Mouse (Mus musculus) spleen, postnatal 10 days (tissue): ENCODE measurements around the gene Hmgcll1.
"Not testable (repeated sequence)": the region's sequence is repeated elsewhere in the genome, so short reads cannot be mapped to it uniquely, and the experiment has no call there.

Experiments
- DNase-seq, 2 experiments: peaks; one replicate each; pipeline ENCODE4 v3.0.0; 2021 to 2022; ENCODE audit warnings: low spot score in 2 of 2

Gene Hmgcll1

GRCm38 (mm10) chr9:76060935-76061334 is 46.3 kb downstream of the Hmgcll1 start:
- no peak for DNase-seq

DNA sequence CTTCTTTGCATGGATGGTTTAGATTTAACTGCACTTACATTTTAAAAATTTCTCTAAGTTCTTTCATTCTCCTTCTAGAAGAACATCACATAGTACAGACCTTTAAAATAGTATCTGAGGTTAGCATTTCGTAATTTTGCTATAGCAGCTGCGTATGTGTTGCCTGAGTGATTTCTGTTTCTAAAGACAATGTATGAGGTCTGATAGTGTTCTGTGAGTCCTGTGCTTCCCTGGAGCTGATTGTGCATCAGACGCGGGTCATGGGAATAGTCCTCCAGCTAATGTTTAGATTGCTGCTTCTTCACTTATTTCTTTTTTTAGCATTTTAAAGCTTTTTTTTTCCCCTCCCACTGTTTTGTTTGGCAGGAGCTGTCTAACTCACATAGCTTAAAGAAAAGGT is 46.8 kb downstream of the Hmgcll1 start:
- no peak for DNase-seq

- DNase-seq = no peak
Measured at GRCm38 (mm10) chr9:76064164-76064563, 49.5 kb downstream of the Hmgcll1 start.

DNA sequence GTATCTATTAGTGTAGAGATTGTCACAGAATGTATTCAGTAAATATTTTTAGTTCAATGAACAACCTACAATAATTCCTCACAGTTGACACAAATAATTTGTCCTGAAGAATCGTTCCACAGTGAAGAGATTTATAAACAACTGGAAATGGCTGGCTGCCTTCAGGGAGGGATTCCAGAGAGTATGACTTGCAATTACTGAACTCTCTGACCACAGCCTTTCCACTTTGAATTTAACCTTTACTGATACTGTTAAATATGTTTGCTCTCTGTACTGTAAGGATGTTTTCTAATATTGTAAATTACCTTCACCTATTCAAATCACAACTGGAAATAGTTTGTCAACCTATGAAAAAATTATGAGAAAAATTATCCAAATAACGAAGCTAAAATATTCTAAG is 76.9 kb downstream of the Hmgcll1 start:
- no peak for DNase-seq

GRCm38 (mm10) chr9:76097221-76097620 is 82.6 kb downstream of the Hmgcll1 start:
- DNase-seq = no peak

DNA sequence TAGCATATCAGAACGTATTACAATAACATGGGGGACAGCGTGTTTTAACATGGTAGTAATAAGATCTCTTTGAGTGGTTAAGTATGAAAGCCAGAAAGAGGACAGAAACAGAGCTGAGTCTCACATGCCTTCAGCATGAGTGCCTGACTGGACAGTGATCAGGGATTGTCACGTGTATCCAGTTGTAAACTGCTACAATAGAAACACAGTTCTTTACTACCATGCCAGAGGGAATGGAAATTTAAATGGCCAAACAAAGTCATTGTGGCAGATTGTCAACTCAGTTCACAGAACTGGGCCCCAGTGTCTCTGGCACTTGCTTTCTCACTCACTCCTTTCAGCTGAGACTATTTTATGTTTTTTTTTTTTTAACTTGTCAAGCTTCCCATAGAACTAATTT is 85.3 kb downstream of the Hmgcll1 start:
- no peak for DNase-seq

GRCm38 (mm10) chr9:76104416-76104815 is 89.8 kb downstream of the Hmgcll1 start:
- not testable (repeated sequence) for DNase-seq

DNA sequence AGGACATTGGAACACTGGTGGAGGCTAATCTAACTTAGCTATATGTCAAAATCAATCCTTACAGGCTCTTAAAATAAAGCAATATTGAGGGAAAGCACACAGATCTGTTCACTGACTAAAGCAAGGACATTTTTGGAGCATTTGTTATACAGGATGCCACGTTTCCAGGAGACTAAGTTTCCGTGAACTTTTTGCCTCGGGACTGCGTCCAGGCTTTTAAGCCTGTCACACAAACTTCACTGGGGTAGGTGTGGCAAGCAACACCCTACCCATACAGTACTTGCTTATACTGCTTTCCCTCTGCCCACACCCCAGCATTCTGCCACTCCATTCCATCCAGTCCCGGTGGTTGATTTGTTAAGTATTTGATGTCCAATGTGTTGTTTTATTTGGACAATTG is 90.2 kb downstream of the Hmgcll1 start:
- DNase-seq = no peak

DNA sequence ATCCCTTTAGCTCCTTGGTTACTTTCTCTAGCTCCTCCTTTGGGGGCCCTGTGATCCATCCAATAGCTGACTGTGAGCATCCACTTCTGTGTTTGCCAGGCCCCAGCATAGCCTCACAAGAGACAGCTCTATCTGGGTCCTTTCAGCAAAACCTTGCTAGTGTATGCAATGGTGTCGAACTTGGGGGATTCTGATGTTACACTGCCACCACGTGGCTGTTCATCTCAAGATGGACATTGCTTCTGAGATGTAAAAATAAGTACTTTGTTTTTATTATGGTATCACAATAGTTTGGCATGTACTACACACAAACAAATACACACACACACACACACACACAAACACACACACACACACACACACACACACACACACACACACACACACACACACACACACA is 108.2 kb downstream of the Hmgcll1 start:
- DNase-seq = peak in 1 of 2 experiments; percentile 58

DNA sequence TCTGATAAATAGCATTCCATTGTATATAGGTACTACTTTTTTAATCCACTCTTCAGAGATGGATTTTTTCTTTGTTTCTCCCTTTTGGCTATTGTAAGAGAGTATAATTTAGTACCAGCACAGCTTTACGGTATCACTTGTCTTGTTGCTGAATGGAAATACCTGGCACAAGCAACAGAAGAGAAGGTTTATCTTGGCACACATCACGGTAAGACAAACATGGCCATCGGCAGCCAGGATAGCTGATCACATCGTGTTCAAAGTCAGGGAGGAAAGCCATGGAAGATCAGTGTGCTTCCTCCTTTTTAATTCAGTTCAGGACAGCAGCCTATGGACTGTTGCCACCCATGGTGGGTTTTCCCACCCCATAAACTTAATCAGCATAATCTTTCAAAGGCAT is 109.6 kb downstream of the Hmgcll1 start:
- no peak for DNase-seq

DNA sequence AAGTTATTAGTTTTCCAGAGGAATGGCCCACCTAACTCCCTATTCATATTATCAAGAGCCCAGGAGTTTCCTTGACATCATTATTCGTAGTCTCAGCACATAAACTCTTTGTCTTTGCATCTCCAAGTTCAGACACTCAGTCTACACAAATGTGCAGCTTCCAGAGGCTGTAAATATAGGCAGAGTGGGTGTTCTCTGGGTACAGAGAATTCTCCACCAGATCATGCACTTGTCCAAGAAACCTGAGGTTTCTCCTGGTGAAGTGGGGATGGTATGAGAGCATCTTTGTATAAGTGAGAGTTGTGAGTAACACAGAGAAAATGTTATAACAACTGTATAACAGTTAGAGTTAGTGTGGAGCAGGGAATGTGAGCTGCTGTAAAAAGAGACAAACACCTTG is 114.7 kb downstream of the Hmgcll1 start:
- no peak for DNase-seq

GRCm38 (mm10) chr9:76134042-76134441 is 119.4 kb downstream of the Hmgcll1 start:
- no peak for DNase-seq

DNA sequence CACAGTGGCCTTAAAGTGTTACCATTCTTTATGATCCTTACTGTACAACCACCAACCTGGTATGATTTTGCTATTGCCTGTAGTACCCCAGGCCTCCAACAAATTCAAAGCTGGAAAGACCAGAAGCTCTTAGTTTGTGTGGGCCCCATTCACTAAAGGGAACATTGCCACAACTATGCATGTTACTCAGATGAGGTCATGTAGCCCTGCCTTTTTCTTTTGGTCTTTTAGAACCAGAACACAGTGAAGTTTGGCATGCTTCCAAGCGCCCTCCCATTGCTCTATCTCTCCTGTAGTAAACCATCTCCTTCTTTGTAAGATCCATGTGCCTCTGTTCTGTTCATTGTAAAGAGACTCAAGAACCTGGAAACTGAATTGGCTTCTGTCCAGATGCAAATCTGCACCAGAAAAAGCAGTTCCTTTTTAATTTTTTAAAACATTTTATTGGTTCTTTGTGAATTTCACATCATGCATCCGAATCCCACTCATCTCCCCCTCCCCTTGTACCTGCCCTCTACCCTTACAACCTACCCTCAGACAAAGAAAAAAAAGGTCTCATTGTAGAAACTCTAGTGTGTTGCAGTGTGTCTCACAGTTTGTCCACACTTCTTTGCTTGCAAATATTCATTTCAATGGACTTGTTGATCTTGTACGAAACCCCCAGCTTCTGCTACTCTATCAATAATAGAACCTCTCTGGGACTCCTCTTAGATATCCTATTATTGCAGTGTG is 123.9 kb downstream of the Hmgcll1 start:
- no peak for DNase-seq

DNA sequence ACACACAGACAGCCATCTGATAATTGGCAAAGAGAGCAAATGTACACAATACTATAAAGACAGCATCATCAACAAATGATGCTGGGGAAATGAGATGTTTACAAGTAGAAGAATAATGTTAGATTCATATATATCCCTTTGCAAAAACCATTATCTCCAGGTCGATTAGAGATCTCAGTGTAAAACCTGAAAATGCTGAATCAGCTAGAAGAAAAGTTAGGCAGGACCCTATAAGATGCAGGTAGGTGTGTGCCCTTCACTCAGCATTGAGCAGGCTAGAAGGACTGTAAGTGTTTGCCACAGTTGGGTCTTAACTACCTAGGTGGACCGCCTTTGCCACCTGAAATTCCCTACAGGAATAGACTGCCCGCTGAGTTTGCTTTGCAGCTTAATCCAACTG is 130.9 kb downstream of the Hmgcll1 start:
- no peak for DNase-seq

- no peak for DNase-seq
Measured at GRCm38 (mm10) chr9:76162446-76162845, 147.8 kb downstream of the Hmgcll1 start.

DNA sequence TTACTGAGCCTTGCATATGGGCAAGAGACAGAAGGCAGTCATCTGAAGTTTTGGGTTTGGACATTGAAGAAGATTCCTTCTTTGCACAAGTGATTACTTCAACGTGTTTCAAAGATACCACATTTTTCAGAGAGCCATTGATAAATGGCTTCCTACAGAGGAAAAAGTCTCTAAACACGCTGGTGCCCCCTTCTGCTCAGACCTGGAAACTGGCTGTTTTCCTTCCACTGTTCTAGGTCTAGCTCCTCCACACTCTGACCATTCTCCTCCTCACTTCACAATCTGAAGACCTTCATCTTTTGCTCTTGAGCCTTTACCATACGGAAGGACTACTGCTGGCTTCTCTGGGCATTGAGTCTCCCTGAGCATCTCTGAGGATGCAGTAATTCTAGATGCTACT is 153.7 kb downstream of the Hmgcll1 start:
- DNase-seq = peak in 1 of 2 experiments; percentile 15

- DNase-seq = no peak
Measured at GRCm38 (mm10) chr9:76172686-76173295, 158.1 kb downstream of the Hmgcll1 start.

- DNase-seq = no peak
Measured at GRCm38 (mm10) chr9:76179221-76179620, 164.6 kb downstream of the Hmgcll1 start.
